Mouse (Mus musculus): Measurements from ENCODE around the gene Fry. TPM values are rescaled to one million over a fixed set of nuclear protein-coding genes. Genes with fewer than 3 reads are reported as not detected.

The Fry gene
- total and polyA plus RNA-seq, 3 experiments: 1.9 to 2.3 TPM; not detected in 1

DNA sequence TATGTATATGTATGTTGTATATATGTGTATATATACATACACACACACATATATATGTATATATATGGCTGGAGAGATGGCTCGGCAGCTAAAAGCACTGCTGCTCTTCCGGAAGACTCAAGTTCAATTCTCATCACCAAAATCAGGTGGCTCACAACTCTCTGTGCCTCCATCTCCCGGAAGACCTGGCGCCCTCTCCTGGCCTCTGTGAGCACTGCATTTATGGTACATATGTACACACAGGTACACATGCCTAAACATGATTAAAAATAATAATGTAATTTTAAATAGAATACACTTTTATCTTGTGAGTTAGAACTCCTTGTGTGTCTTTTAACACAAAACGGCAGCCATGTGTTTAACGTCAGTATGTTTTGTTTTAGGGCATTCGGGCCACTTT, 312.8 kb downstream of the Fry start:
- TF ChIP-seq CTCF (IDR thresholded peaks at IDR 0.05 in 2 of 3, conservative IDR thresholded peaks at IDR 0.05 in 1 of 3; ENCODE audit: control insufficient read depth in 1 of 3, insufficient read depth in 1 of 3, low read depth in 2 of 3, low read length in 3 of 3, poor library complexity in 1 of 3, severe bottlenecking in 1 of 3) (peak; percentile 59 to 72 (median 67)), SMC3 (IDR thresholded peaks at IDR 0.05; ENCODE audit: low read depth, low read length) (peak; percentile 65), NELFE (IDR thresholded peaks at IDR 0.05; ENCODE audit: low read depth, low read length) (no peak), ZC3H11A (IDR thresholded peaks at IDR 0.05; ENCODE audit: low read depth, low read length) (0 out of 2 replicates have a peak, but pooled peaks have one; percentile 32), RAD21 (IDR thresholded peaks at IDR 0.05; ENCODE audit: low read depth, low read length) (peak; percentile 28)
- no peaks in the 10 kb centered on the region for H3K9me3 ChIP-seq (replicated peaks; ENCODE audit: insufficient read depth, low read length)
- no peaks in the 10 kb centered on the region for H3K27me3 ChIP-seq (ENCODE audit: control insufficient read depth in 1 of 2, insufficient read depth in 2 of 2, low read length in 2 of 2)
- no peak overlapping the region for H3K27ac ChIP-seq (ENCODE audit: control insufficient read depth, low read depth, low read length)
- no peaks in the 10 kb centered on the region for H3K4me1 ChIP-seq (ENCODE audit: control insufficient read depth in 1 of 2, insufficient read depth in 2 of 2, low read length in 2 of 2)
- no peak overlapping the region for H3K4me3 ChIP-seq (ENCODE audit: control insufficient read depth in 1 of 2, insufficient read depth in 1 of 2, low read depth in 2 of 2, low read length in 2 of 2)
- H3K9ac ChIP-seq (ENCODE audit: control insufficient read depth, low read depth, low read length, poor library complexity, severe bottlenecking): no peak overlapping the region
- DNase-seq (ENCODE audit: low read depth, low spot score): peak; percentile 51
- H3K79me2 ChIP-seq (ENCODE audit: control insufficient read depth, insufficient read depth, low read length, poor library complexity): no peaks in the 10 kb centered on the region
- no peaks in the 10 kb centered on the region for H3K36me3 ChIP-seq (ENCODE audit: control insufficient read depth in 1 of 2, insufficient read depth in 2 of 2, low read length in 2 of 2)

DNA sequence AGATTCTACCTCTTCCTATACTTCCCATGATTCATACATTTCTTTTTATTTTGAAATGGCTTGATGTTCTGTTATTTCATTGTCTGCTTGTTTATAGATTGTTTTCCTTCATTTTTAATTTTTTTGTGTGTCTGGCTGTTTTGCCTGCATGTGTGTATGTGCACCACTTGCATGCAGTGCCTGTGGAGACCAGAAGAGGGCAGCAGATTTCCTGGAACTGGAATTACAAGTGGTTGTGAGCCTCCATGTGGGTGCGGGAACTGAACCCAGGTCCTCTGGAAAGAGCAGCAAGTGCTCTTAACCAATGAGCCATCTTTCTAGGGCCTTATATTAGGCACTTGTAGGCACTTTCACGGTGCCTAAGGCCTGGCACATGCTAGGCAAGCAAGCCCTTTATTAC, 314.5 kb downstream of the Fry start:
- Histone ChIP-seq H3K4me1 (ENCODE audit: control insufficient read depth in 1 of 2, insufficient read depth in 2 of 2, low read length in 2 of 2) (no peaks in the 10 kb centered on the region), H3K27me3 (ENCODE audit: control insufficient read depth in 1 of 2, insufficient read depth in 2 of 2, low read length in 2 of 2) (no peaks in the 10 kb centered on the region), H3K9me3 (replicated peaks; ENCODE audit: insufficient read depth, low read length) (no peaks in the 10 kb centered on the region), H3K9ac (ENCODE audit: control insufficient read depth, low read depth, low read length, poor library complexity, severe bottlenecking) (no peak overlapping the region), H3K36me3 (ENCODE audit: control insufficient read depth in 1 of 2, insufficient read depth in 2 of 2, low read length in 2 of 2) (no peaks in the 10 kb centered on the region), H3K27ac (ENCODE audit: control insufficient read depth, low read depth, low read length) (no peak overlapping the region), H3K4me3 (ENCODE audit: control insufficient read depth in 1 of 2, insufficient read depth in 1 of 2, low read depth in 2 of 2, low read length in 2 of 2) (no peak overlapping the region), H3K79me2 (ENCODE audit: control insufficient read depth, insufficient read depth, low read length, poor library complexity) (no peaks in the 10 kb centered on the region)
- peak; percentile 27 for DNase-seq (ENCODE audit: low read depth, low spot score)
- no peak for TF ChIP-seq UBTF (IDR thresholded peaks at IDR 0.05; ENCODE audit: borderline replicate concordance, insufficient read depth, low read depth, low read length)
- peak; percentile 11; the same call in 1 of the 2 replicates for TF ChIP-seq SMC3 (IDR thresholded peaks at IDR 0.05; ENCODE audit: low read depth, low read length)
- peak; percentile 35 to 46 (median 39) for TF ChIP-seq CTCF (IDR thresholded peaks at IDR 0.05 in 2 of 3, conservative IDR thresholded peaks at IDR 0.05 in 1 of 3; ENCODE audit: control insufficient read depth in 1 of 3, insufficient read depth in 1 of 3, low read depth in 2 of 3, low read length in 3 of 3, poor library complexity in 1 of 3, severe bottlenecking in 1 of 3)

DNA sequence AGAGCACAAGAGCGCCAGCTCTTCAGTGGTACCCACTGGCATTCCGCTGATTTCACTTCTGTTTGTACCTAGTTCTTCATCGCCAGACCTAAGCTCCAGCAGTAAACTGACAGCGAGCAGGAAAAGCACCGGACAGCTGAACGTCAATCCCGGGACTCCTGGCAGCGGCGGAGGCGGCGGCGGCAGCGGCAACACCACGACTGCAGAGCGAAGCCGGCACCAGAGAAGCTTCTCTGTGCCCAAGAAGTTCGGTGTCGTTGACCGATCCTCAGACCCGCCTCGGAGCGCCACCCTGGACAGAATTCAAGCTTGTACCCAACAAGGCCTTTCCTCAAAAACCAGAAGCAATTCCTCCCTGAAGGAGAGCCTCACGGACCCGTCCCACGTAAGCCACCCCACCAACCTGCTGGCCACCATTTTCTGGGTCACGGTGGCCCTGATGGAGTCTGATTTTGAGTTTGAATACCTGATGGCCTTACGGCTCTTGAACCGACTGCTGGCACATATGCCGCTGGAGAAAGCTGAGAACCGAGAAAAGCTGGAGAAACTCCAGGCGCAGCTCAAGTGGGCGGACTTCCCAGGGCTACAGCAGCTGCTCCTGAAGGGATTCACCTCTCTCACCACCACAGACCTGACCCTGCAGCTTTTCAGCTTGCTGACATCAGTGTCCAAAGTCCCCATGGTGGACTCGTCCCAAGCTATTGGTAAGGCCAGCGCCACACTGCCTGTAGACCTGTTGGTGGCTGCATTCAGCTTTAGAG, 318.4 kb downstream of the Fry start:
- Histone ChIP-seq H3K36me3 (ENCODE audit: control insufficient read depth in 1 of 2, insufficient read depth in 2 of 2, low read length in 2 of 2) (no peaks in the 10 kb centered on the region), H3K27me3 (ENCODE audit: control insufficient read depth in 1 of 2, insufficient read depth in 2 of 2, low read length in 2 of 2) (no peaks in the 10 kb centered on the region), H3K4me3 (ENCODE audit: control insufficient read depth in 1 of 2, insufficient read depth in 1 of 2, low read depth in 2 of 2, low read length in 2 of 2) (no peak overlapping the region), H3K4me1 (ENCODE audit: control insufficient read depth in 1 of 2, insufficient read depth in 2 of 2, low read length in 2 of 2) (no peaks in the 10 kb centered on the region), H3K9ac (ENCODE audit: control insufficient read depth, low read depth, low read length, poor library complexity, severe bottlenecking) (no peak overlapping the region), H3K79me2 (ENCODE audit: control insufficient read depth, insufficient read depth, low read length, poor library complexity) (no peaks in the 10 kb centered on the region), H3K27ac (ENCODE audit: control insufficient read depth, low read depth, low read length) (no peak overlapping the region), H3K9me3 (replicated peaks; ENCODE audit: insufficient read depth, low read length) (no peaks in the 10 kb centered on the region)
- no peak for TF ChIP-seq TAL1 (IDR thresholded peaks at IDR 0.05; ENCODE audit: low read length)
- no peak for TF ChIP-seq KAT2A (conservative IDR thresholded peaks at IDR 0.05; ENCODE audit: low read depth, low read length)
- TF ChIP-seq JUND (IDR thresholded peaks at IDR 0.05; ENCODE audit: low read depth, low read length): no peak
- no peak for TF ChIP-seq CHD1 (IDR thresholded peaks at IDR 0.05; ENCODE audit: low read depth, low read length)
- no peak for TF ChIP-seq GATA1 (IDR thresholded peaks at IDR 0.05; ENCODE audit: low read depth, low read length)
- TF ChIP-seq TBP (IDR thresholded peaks at IDR 0.05; ENCODE audit: low read depth, low read length): no peak
- TF ChIP-seq TCF12 (IDR thresholded peaks at IDR 0.05; ENCODE audit: low read depth, low read length): no peak
- TF ChIP-seq ZKSCAN1 (IDR thresholded peaks at IDR 0.05; ENCODE audit: low read depth, low read length): no peak
- TF ChIP-seq ZNF384 (IDR thresholded peaks at IDR 0.05; ENCODE audit: low read depth, low read length): no peak
- no peak for TF ChIP-seq CTCF (IDR thresholded peaks at IDR 0.05 in 2 of 3, conservative IDR thresholded peaks at IDR 0.05 in 1 of 3; ENCODE audit: control insufficient read depth in 1 of 3, insufficient read depth in 1 of 3, low read depth in 2 of 3, low read length in 3 of 3, poor library complexity in 1 of 3, severe bottlenecking in 1 of 3)
- no peak for DNase-seq (ENCODE audit: low read depth, low spot score)
